Mouse (Mus musculus) layer of hippocampus, adult 8-10 months (tissue): ENCODE data around the gene Spef1. TPM values are rescaled to one million over a fixed set of nuclear protein-coding genes. Genes with fewer than 3 reads are reported as not detected.
A peak's percentile ranks its signal among the peaks of the same experiment; 100 is the strongest.

Source experiments
- DNase-seq, 2 experiments: peaks; one replicate each; pipeline ENCODE4 v3.0.0; 2022; ENCODE audit warnings: low spot score in 2 of 2
- total RNA-seq, 4 experiments: library from RNA; stranded (reverse); gene quantifications; 2 replicates each; pipeline ENCODE4 v1.2.4; 2022

Gene Spef1
- total RNA-seq, 4 experiments from 2014 or later, result 6.7 to 10.7 (median 8.8) TPM

- DNase-seq, result no peak
These were observed 19.7 kb upstream of the Spef1 start, which contains the start of gene Ap5s1 for GRCm38 (mm10) chr2:131206778-131207177. Gene Ap5s1, plus strand, starts transcription at chr2:131207078.

- DNase-seq, result no peak
These were observed 18.6 kb upstream of the Spef1 start for GRCm38 (mm10) chr2:131205521-131206182.

GRCm38 (mm10) chr2:131204410-131204981, 17.4 kb upstream of the Spef1 start:
- DNase-seq, result peak; percentile 84 to 87

- DNase-seq, result no peak
These were observed 16.8 kb upstream of the Spef1 start for GRCm38 (mm10) chr2:131203816-131204409.

GRCm38 (mm10) chr2:131201262-131201661, 14.2 kb upstream of the Spef1 start:
- DNase-seq, result no peak

- DNase-seq, result no peak
These were observed 13.6 kb upstream of the Spef1 start for GRCm38 (mm10) chr2:131200710-131201109.

- no peak for DNase-seq
These were observed 9.7 kb upstream of the Spef1 start for GRCm38 (mm10) chr2:131196606-131197316.

GRCm38 (mm10) chr2:131191005-131191390, 3.9 kb upstream of the Spef1 start:
- no peak for DNase-seq

- no peak for DNase-seq
These were observed 3.4 kb upstream of the Spef1 start for GRCm38 (mm10) chr2:131190344-131191004.

GRCm38 (mm10) chr2:131189521-131190309, 2.6 kb upstream of the Spef1 start:
- no peak for DNase-seq

- no peak for DNase-seq
These were observed 1.2 kb upstream of the Spef1 start for GRCm38 (mm10) chr2:131188311-131188710.

- no peak for DNase-seq
These were observed 480 bp upstream of the Spef1 start for GRCm38 (mm10) chr2:131187602-131187922.

GRCm38 (mm10) chr2:131186343-131186742, 739 bp downstream of the Spef1 start:
- no peak for DNase-seq

- peak in 1 of 2 experiments; percentile 79 for DNase-seq
These were observed 7.0 kb downstream of the Spef1 start, which contains the start of gene Cenpb for GRCm38 (mm10) chr2:131179990-131180587. Gene Cenpb, minus strand, starts transcription at chr2:131180067.

- DNase-seq, result peak in 1 of 2 experiments; percentile 48
These were observed 7.7 kb downstream of the Spef1 start for GRCm38 (mm10) chr2:131179246-131179886.

GRCm38 (mm10) chr2:131178828-131179245, 8.2 kb downstream of the Spef1 start:
- DNase-seq, result no peak

GRCm38 (mm10) chr2:131177932-131178331, 9.2 kb downstream of the Spef1 start:
- no peak for DNase-seq

GRCm38 (mm10) chr2:131176491-131176890, 10.6 kb downstream of the Spef1 start:
- no peak for DNase-seq

GRCm38 (mm10) chr2:131175945-131176309, 11.2 kb downstream of the Spef1 start:
- DNase-seq, result no peak
